Mouse (Mus musculus) liver, embryonic 14.5 days (tissue): ENCODE measurements around the gene Defb21.

ENCODE experiments used
- CTCF ChIP-seq: IDR thresholded peaks from 2 replicates; pipeline ENCODE4 v1.5.1; 2016; ENCODE audit warnings: antibody characterized with exemption, low read depth, control low read depth
- EP300 ChIP-seq: IDR thresholded peaks from 2 replicates; pipeline ENCODE4 v1.6.1; 2016; ENCODE audit warnings: antibody characterized with exemption, low read depth

DNA sequence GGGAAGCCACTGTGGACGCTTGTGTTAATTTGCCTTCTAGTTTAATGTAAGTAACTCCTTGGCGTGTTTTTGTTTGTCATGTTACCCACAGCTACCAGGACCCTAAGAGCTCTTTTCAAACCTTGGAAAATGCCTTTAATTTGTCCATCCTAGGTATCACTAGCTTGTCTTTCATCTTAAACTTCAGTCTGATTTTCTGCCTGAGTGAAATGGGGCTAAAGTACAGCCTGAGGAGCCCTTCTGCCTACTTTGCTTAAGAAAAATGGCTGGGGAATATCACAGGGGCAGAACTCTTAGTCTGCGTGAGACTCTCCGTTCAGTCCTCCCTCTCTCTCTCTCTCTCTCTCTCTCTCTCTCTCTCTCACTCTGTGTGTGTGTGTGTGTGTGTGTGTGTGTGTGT lies 2.7 kb upstream of the Defb21 start:
- TF ChIP-seq CTCF, result no peak
- TF ChIP-seq EP300, result no peak
